Mouse (Mus musculus) layer of hippocampus, adult 9-10 months (tissue): ENCODE data around the gene Prkce.

Source experiments
- DNase-seq: peaks from one replicate; pipeline ENCODE4 v3.0.0; 2022; ENCODE audit warnings: low spot score

Prkce gene

GRCm38 (mm10) chr17:86167320-86168230 is at the start of gene Prkce:
Prkce (plus strand) TSS chr17:86167785.
- no peak for DNase-seq

- no peak for DNase-seq
Observed at GRCm38 (mm10) chr17:86123146-86123545, 44.4 kb upstream of the Prkce start.

- DNase-seq = no peak
Observed at GRCm38 (mm10) chr17:86125908-86126307, 41.7 kb upstream of the Prkce start.

GRCm38 (mm10) chr17:86128198-86128597 is 39.4 kb upstream of the Prkce start:
- DNase-seq = no peak

- no peak for DNase-seq
Observed at GRCm38 (mm10) chr17:86132534-86132933, 35.1 kb upstream of the Prkce start.

- DNase-seq = no peak
Observed at GRCm38 (mm10) chr17:86134461-86134860, 33.1 kb upstream of the Prkce start.

GRCm38 (mm10) chr17:86135835-86136234 is 31.8 kb upstream of the Prkce start:
- no peak for DNase-seq

- DNase-seq = no peak
Observed at GRCm38 (mm10) chr17:86144537-86145078, 23.0 kb upstream of the Prkce start.

- DNase-seq = no peak
Observed at GRCm38 (mm10) chr17:86145079-86145951, 22.3 kb upstream of the Prkce start, which contains the start of gene Srbd1. Srbd1 (minus strand) TSS chr17:86145175.

GRCm38 (mm10) chr17:86149726-86150125 is 17.9 kb upstream of the Prkce start:
- no peak for DNase-seq

GRCm38 (mm10) chr17:86150867-86151348 is 16.7 kb upstream of the Prkce start:
- peak; percentile 85 for DNase-seq

- no peak for DNase-seq
Observed at GRCm38 (mm10) chr17:86156999-86157398, 10.6 kb upstream of the Prkce start.

- DNase-seq = no peak
Observed at GRCm38 (mm10) chr17:86162672-86163071, 4.9 kb upstream of the Prkce start.

GRCm38 (mm10) chr17:86164416-86164815 is 3.2 kb upstream of the Prkce start:
- no peak for DNase-seq

GRCm38 (mm10) chr17:86166051-86166566 is 1.5 kb upstream of the Prkce start:
- no peak for DNase-seq

- no peak for DNase-seq
Observed at GRCm38 (mm10) chr17:86166567-86167319, 842 bp upstream of the Prkce start.

GRCm38 (mm10) chr17:86168231-86168981 is 821 bp downstream of the Prkce start:
- DNase-seq = no peak

GRCm38 (mm10) chr17:86169092-86169491 is 1.5 kb downstream of the Prkce start:
- DNase-seq = no peak

GRCm38 (mm10) chr17:86170164-86170958 is 2.8 kb downstream of the Prkce start:
- DNase-seq = no peak

GRCm38 (mm10) chr17:86175516-86175915 is 7.9 kb downstream of the Prkce start:
- DNase-seq = no peak
